Mouse (Mus musculus): ENCODE results near the gene Hoxb7. TPM values are rescaled to one million over a fixed set of nuclear protein-coding genes. Genes with fewer than 3 reads are reported as not detected.

Hoxb7 gene
- polyA plus RNA-seq, 1 experiment from 2014 or later: not detected

DNA sequence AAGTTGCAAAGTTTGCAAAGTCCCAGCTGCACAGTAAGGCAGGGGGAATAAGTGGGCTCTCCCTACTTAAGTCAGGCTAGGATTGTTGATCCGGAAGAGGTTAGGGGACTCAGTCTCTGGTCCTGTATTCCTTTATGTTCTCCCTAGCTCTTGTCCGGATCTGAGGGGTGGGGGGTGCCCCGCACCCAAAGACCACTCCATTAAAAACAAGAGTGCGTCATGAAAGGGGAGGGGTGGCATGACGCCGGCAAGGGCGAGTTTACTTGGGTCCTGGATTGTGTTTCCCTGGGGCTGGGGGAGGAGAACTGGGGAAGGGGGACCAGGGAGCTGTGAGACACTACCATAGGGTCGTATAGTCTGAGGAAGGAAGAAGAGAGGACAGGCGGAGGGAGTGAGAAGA is 13.4 kb downstream of the Hoxb7 start:
- DNase-seq (ENCODE audit: low spot score): no peak

GRCm38 (mm10) chr11:96300354-96301063 is 14.1 kb downstream of the Hoxb7 start:
- no peak for DNase-seq (ENCODE audit: low spot score)

GRCm38 (mm10) chr11:96301064-96301431 is 14.6 kb downstream of the Hoxb7 start:
- no peak for DNase-seq (ENCODE audit: low spot score)

DNA sequence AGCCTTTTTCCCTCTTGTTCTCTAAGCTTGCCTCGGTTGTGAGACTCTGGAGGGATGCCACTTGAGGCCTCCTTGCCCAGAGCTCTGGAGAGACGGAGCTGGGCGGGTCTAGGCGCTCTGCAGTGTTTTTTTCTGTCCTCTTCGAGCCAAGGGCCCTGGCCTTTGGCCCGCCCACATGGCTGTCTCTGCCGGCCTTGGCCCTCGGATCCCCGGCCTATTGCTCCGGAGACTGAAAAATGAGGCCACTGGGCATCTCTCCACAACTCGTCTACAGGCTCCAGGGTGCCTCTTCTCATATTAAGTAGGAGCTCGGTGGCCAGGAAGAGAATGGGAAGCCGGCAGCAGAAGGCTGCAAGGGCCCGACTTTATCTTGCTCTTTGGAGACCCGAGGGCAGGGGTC is 15.4 kb downstream of the Hoxb7 start:
- no peak for DNase-seq (ENCODE audit: low spot score)

- DNase-seq (ENCODE audit: low spot score): no peak
These were observed 16.1 kb downstream of the Hoxb7 start for GRCm38 (mm10) chr11:96302381-96303150.

- peak; percentile 65 for DNase-seq (ENCODE audit: low spot score)
These were observed 17.0 kb downstream of the Hoxb7 start, which contains the start of gene Hoxb5 for GRCm38 (mm10) chr11:96303151-96304099. Gene Hoxb5, plus strand, starts transcription at chr11:96303336.

- DNase-seq (ENCODE audit: low spot score): no peak
These were observed 18.2 kb downstream of the Hoxb7 start for GRCm38 (mm10) chr11:96304381-96305195.

- DNase-seq (ENCODE audit: low spot score): no peak
These were observed 19.2 kb downstream of the Hoxb7 start for GRCm38 (mm10) chr11:96305505-96306182.

- no peak for DNase-seq (ENCODE audit: low spot score)
These were observed 19.9 kb downstream of the Hoxb7 start for GRCm38 (mm10) chr11:96306183-96306907.

- no peak for DNase-seq (ENCODE audit: low spot score)
These were observed 20.5 kb downstream of the Hoxb7 start for GRCm38 (mm10) chr11:96306908-96307269.

DNA sequence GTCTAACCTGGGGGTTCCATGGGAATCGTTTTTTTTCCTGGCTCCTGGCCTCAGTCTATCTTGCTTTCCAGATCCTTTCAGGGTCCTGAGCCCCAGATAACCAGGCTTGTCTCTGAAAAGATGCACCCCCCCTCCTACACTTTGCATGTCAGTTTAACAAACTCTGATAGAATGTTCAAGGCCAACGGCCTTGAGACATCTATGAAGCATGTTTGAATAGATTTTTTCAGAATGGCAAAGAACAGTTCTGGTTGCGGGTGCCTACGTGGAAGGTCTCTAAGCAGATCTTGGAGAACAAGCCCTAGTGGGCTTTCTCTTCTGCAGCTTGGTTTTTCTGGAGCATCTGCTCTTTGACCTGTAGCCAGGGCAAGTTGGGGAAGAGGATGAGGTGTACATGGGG is 22.3 kb downstream of the Hoxb7 start:
- DNase-seq (ENCODE audit: low spot score): no peak

DNA sequence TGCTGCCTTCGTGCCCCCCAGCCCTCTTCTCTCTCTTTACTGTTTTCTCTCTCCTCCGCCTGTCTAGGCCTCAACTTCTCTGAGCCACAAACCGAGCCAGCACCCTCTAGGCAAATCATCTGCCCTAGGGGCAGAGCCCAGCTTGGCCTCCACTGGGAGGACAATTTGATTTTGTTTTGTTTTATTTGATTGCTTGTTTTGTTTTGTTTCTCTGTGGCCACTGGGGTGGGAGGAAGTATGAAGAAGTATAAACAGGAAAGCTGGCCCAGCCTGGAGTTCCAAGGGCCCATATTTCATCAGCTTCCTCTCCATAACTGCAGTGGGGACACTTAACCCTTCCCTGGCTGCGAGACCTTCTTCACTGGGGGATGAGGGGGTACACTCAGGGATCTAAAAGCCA is 22.9 kb downstream of the Hoxb7 start:
- DNase-seq (ENCODE audit: low spot score): no peak

DNA sequence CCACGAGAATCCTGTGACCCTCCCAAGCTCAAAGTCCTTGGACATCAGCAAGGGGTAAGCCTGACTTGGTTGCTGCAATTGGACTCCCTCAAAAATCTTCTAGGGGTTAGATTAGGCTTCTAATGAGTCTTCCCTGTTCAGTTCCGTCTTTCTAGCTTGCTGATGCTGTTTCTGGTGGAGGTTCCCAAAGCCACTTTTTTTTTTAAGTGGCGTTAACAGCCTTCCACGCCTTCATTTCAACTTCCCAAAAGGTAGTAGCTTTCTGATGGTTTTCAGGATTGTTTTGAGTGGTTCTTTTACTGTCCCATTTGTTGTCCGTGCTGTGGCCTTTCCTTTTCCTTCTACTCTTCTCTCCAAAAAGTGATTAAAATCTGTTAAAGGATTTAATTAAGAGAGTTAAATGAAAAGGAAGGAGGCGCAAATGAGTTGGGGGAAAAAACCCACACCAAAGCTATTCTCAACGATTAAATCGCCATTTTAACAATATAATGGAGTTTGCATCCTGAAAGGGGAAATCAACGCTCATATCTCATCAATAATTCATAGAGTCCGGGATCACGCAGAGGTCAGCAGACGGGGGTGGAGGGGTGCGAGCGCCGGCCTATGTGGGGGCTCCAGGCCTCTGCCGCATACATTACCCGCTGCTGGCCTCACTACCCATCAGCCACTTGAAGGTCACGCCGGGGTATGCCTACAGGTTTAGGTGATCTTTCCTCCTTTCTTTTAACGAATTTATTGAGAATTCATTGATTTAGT is 23.9 kb downstream of the Hoxb7 start:
- no peak for DNase-seq (ENCODE audit: low spot score)

- no peak for DNase-seq (ENCODE audit: low spot score)
These were observed 24.7 kb downstream of the Hoxb7 start for GRCm38 (mm10) chr11:96311097-96311496.

- DNase-seq (ENCODE audit: low spot score): peak; percentile 68
These were observed 25.3 kb downstream of the Hoxb7 start for GRCm38 (mm10) chr11:96311520-96312417.

GRCm38 (mm10) chr11:96313134-96313533 is 26.7 kb downstream of the Hoxb7 start:
- DNase-seq (ENCODE audit: low spot score): no peak

DNA sequence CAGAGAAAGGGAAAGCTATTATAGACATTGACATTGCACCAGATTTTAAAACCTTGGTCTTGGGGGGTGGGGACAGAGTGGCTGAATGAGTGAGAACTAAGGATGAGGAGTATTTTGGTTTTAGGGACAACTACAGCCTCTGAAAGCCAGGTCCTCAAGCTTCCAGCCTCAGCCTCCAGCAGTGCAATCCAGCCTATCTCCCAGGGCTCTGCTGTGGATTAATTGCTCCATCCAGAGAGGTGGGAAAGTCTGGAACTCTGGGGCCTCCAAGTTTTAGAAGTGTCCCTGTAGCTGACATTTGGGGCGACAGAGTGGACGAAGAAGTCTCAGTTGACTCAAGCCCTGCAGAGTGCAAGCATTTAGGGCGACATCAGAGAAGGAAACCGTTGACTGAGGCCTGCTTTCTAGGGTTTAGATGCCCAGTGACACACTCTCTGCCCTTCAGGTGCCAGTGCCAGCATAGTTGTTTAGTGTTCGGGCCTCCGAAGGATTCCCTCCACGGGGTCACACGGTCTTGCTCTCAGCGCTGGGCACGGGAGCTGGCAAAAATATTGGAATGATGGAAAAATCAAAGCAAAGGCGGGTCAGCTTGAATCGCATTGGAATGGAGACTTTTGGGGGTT is 27.5 kb downstream of the Hoxb7 start:
- no peak for DNase-seq (ENCODE audit: low spot score)
